Mouse (Mus musculus) T-cell, adult 2 months (primary cell): Measurements from ENCODE around the gene Pla2g2c.

Source experiments
- DNase-seq: peaks from one replicate; pipeline ENCODE4 v3.0.0; 2022; ENCODE audit warnings: low spot score

The Pla2g2c gene

DNA sequence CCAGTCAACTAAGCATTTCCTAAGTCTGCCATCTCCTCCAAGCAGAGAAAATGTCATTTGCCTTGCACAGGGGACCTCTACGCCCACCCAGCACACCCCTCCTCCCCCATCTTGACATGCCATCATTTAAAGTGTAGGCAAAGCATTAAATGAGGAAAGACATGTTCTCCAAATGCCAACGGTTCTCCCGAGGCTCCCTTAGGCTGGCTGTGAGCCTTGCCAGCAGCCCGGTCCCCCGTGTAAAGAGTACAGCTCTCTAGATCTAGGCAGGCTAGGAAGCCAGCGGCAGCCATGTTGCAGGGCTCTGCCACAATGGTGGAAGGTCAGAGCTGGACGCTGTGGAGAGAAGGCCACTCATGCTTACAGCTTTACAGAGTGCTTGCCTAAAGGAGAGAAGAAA is 14.6 kb upstream of the Pla2g2c start:
- DNase-seq, result no peak

DNA sequence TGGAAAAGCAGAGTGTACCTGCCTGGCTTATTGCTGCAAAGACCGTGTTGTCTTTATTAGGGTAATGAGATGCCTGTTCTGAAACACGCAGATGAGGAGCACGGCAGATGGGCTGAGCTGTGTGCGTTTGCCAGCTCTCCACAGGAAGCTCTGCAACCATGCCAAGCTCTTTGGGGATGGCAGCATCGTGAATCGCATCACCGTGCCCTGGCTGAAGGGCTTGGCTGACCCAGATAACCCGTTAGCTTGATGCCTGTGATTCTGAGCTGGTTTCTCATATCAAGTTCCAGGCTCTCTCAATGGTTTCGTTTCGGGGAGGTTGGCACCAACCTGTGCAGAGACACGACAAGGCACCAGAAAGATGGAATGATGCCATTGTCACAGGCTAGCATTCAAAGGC is 14.0 kb upstream of the Pla2g2c start:
- no peak for DNase-seq

DNA sequence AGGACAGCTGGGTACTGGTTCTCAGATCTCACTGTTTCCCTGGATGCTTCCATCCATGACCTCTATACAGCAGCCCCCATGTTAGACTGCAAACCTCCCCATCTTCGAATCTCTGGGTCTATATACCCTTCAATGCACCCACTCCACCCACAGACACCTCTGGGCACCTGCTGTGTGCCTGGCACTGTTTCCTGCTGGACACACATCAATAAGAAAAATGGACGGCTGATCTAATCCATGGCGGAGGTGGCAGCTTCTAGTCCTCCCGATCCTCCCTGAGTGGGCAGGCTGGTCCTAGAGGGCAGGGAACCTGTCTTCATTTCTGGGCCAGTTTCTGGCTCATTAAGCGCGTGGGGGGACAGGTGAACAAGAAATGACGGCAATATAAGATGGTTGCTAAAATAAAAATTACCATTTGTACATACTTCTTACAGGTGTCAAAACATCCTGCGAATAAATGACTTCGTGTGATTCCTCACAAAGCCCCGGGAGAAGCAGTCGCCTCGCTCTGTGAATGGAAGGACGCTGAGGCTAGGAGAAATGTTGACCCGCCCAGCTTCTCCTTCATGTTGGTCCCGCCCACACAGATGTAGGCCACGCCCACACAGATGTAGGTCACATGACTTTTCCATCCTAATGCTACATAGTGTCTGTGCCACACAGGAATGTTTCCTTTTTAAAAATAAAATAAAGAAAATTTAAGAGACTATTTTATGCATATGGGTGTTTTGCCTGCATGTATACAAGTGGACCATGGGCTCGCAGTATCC is 13.4 kb upstream of the Pla2g2c start:
- DNase-seq, result no peak

DNA sequence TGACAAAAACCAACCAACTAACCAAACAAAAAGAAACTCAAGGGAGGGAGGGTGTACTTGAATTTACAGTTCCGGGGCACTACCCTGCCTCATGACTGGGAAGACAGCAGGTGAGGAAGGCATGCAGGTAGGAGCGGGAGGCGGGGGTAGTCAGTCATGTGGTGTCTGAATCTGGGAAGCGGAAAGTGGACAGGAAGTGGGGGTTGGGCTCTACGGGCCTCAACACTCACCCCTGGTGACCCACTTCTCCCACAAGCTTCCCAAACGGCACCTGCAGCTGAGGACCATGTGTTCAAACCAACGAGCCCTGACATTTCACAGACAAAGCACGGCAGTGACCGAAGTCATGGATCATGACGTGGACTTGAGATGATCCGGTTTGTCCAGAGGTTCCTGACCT is 12.5 kb upstream of the Pla2g2c start:
- no peak for DNase-seq

DNA sequence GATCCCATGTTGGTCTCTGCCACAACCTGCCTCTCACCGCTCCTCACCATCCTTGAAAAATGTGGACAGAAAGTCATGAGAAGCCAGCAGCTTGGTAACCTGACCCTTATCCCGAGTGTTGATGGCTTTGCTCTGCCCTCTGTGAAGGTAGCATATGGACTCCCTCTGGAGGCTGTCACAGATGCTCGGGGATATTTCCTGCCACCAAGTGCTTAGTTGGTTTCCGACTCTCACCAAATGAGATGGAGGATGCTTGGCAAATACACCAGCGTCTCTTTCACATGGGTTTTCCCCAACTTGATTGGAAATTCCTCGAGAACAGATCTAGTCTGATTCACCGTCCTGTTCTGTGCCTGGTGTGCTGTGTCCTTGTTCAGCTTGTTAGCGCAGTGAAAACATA is 12.0 kb upstream of the Pla2g2c start:
- DNase-seq, result no peak

DNA sequence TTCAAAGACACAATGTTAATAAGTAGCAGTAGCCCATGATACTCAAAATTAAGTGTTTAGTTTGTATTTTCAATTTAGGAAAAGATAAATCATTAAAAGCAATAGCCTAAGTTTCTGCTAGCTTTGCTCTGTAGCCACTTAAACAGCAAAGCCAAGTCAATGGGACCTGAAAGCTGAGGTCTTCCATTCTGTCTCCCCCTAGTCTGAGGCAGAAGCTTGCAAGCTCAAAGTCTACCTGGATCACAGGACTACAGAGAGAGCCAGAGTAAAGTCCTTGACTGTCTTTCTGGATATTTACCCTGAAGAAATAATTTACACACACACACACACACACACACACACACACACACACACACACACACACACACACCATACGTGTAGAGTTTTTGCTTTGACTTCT is 10.4 kb upstream of the Pla2g2c start:
- no peak for DNase-seq

DNA sequence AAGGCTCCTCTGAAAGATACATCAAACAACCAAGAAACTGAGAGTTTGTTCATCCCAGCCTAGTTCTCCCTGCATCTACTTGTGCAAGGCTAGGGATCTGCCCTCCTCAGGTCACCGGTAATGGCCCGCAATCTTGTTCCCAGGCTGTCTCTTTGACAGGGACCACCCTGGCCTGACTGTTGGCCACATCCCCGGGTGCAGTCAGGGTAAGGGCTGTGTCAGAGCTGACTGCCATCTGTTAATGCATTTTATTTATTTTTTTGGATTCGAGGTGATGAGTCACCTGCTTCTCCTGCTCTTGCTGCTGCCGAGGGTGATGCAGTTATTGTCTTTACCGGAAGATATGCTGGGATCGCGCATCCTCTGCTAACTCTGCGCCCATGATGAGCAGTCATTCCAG is 7.9 kb upstream of the Pla2g2c start:
- DNase-seq, result no peak

DNA sequence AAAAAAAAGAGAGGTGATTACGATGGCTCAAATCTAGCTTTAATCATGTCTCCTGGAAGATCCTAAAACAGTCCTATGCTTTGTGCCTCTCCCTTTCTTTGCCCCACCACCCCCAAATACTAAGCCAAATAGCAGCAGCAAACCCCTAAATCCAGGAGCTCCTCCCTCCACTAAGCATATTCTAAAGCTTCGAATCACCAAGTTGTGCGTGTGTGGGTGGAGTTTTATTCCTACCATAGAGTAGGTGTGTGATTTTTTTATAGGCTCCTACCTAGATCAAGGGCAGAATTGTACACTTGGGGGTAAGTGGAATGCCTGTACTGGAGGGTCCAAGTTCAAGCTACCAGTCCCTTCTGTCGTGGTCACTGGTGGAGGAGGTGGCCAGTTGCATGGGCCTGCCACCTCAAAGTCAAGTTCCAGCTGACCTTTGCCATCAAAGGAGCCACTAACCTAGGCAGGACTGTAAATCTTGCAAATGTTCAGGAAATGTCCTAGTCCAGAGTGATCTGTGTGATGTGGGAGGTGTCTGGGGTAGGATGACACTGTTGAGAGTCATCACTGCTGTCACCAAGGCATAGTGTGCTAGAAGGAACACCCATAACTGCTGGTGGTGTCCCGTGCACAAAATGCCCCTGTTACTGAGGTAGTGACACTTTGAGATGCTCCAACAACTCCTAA is 5.9 kb upstream of the Pla2g2c start:
- DNase-seq, result no peak

DNA sequence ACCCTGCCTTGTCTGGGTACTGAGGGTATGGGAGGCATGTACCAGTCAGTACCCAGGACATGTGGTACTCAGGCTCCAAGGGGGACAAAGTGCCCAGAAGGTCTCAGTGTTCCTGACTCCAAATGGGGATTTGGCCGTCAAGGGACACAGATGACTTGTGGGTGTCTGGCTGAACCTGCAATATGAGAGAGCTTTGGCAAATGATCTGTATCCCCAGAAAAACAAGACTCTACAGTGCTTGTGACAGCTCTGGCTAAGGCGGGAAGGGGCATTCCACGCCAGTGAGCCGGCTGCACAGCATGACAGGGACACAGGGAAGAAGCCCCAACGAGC is 5.4 kb upstream of the Pla2g2c start:
- no peak for DNase-seq

DNA sequence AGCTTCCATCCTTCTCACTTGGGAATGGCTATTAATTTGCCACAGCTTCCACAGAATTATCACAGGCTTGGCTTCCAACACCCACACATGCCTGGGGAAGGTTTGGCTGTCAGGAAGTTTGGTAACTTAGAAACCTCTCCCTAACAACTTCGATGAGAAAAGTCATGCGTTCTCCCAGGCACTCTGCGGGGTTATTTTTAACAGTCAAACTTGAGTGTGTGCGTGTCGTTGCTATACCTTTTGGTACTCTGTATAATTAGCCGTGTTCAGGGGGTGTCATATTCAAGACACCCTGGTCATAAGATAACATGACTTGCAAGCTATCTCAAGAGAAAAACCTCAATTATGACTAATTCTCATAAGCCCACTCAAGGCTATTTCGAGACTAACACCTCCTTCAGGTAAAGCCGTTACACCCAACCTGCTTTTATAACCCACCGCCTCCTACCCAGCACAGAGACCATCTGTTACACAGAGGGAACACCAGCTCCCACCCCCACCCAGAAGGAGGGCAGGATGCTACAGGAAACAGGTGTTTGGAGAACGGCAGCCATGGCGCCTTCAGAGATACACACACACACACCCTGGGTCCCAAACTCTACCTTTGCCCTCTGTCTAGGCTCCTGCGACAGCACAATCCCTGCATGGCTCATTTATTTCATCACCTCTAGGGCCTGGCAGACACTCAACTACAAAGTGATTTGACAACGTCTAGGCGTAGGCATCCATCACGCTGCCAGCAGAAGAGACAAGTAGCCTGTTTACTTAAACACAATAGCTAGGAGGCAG is 905 bp upstream of the Pla2g2c start:
- DNase-seq, result no peak

DNA sequence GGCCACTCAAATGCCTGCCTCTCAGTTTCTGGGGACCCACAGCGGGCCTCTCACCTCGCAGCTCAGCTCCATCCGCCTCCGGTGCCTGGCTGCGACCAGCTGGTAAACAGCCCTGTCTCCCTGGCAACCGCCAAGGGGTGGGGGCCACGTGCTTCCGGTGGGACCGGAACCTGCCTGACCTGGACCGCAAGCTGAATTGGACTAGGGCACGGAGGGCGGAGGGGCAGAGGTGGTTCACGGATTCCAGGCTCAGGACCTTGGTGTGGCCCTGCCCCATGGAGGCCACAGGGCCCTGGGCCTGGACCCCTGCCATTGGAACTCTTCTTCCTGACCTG is 502 bp downstream of the Pla2g2c start:
- peak; percentile 50 for DNase-seq

DNA sequence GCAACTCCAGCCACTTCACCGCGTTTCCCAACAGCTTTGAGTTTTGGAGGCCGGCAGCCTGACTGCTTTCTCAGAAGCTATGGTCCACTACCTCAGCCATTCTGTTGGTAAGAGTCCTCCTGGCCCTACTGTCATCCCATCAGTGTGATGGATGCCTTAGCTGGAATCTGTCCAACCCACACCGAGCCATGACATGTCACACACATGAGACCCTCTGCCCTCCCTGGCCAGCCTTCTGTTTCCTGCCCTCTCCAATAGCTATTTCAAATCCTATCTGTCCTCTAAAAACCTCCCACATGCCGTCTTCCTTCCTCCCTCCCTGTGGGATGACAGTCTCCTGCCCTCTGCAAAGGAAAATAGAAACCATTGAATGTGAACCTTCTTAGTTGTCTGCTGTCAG is 1.2 kb downstream of the Pla2g2c start:
- no peak for DNase-seq

DNA sequence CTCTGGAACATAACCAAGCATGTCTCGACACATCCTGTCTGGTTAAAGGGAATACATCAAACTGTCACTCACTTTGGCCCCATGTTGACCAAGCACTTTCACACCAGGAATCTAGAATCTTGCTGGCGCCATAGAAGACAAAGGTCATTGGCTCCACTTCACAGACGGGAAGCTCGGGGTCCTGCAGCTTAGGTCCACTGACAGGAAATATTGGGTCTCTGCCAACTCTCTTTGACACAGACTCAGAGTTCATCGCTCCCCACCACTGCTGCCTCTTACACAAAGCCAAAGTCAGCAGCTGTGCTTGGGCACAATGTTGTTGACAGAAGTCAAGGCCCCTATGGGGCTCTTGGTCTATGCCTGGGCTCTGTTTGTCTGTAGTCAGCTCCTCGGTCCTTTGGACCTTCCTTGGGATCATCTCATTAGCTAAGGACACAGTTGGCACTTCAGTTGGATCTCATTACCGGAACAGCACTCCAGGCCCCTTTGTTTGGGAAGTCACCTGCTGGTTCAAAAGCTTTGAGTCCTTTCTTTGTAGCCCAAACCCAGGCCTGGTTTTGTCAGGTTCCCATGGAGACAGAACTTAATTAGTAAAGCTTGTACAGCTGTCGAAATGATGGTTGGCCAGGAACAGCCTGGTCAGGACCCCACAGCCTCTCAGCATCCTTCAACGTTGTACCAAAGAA is 4.6 kb downstream of the Pla2g2c start:
- DNase-seq, result no peak

DNA sequence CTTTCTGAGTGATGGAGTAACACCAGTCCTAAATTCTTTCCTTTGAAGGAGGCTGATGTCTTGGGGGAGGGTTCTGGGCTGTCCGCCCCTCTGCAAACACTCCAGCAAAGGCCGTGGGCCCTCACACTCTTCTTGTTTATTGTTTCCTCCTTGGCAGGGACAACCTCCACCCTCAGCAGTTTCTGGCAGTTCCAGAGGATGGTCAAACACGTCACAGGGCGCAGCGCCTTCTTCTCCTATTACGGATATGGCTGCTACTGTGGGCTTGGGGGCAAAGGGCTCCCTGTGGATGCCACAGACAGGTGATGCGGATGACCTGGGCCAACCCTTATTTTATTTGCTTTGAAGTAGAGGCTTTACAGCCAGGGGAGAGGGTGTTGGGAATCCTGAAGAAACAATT is 9.5 kb downstream of the Pla2g2c start:
- no peak for DNase-seq

DNA sequence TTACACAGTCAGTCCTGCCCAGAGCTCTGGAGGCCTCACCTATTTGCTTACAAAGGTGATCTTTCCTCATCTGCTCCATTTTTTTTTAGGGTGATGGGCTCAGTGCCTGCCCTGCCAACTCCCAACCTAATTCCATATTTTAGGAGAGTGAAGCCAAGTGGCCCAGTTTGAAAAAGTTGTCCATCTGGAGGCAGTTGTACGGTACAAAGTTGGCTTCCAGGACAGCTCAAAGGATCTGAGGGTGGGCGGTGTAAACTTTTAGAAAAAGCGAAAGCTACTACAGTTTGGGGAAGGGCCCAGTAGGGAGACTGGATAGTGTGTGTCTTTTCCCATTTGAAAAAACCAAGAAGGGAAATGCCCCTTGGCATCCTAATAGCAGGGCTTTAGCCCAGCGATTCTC is 10.3 kb downstream of the Pla2g2c start:
- no peak for DNase-seq

DNA sequence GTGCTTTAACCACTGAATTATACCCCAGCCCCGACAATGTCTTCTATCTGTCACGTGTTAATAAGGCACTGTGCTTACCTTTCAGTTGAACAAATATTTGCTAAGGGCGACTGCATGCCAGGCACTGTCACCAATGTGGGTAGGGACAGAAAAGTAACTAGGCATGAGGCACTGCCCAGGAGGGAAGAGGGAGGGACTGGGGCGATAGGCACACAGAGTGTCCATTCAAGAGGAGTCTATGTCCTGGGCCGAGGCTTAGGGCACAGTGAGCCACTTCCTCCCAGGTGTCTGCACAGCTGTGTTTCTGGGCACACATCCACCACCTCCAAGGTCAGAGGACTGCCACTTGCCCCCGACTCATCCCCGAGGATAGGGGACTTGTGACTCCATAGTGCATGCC is 12.4 kb downstream of the Pla2g2c start, which contains the start of gene Ubxn10:
Gene Ubxn10, minus strand, starts transcription at position 137 of the 400 bp plus-strand sequence.
- DNase-seq, result no peak

DNA sequence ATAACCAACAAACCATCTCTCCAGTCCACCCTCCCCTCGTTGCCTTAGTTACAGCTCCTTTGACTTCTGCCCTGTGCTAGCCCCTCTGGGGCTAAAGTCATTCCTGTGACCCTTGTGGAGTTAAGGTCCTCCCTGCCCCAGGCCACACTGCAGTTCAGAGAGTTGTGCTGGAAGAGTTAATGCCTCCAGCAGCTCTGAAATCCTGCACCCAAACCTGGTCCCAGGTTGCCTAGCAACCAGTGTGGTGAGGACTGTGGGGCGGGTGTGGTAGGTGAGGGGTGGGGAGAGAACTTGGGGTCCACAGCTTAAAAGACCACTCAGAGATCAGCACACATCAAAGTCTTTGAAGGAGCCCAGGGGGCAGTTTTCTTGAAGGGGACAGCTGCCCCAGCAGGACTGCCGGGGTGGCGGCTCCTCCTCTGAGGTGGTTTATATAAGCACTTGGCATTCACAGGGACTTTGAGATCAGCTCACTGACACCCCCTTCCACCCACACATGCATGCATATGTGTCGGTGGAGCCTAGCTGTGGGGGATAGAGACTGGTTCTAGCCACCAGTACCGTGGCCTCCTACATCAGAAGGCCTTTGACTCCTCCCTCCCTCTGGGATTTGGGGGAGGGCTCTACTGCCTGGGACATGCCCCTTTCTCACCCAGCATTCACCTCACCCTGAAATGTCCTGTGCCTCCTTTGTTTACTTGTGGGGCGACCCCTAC is 14.7 kb downstream of the Pla2g2c start:
- no peak for DNase-seq

DNA sequence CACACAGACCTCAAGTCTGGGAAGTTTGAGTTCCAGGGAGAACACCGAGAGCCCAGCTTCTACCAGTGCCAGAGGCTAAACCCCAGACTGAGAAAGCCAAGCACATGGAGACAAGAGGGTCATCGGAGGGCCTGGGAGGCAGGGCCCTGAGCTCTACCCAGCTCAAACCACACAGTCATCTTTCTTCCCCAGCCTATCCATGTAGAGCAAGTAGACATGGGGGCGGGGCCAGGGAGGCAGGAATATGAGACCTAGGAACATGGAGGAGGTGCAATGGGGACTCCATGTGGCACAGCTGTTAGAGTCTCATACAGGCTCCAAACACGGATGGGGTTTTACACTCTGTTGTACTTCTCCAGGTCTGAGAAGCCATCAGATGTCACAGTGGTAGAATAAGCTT is 21.3 kb downstream of the Pla2g2c start:
- no peak for DNase-seq

DNA sequence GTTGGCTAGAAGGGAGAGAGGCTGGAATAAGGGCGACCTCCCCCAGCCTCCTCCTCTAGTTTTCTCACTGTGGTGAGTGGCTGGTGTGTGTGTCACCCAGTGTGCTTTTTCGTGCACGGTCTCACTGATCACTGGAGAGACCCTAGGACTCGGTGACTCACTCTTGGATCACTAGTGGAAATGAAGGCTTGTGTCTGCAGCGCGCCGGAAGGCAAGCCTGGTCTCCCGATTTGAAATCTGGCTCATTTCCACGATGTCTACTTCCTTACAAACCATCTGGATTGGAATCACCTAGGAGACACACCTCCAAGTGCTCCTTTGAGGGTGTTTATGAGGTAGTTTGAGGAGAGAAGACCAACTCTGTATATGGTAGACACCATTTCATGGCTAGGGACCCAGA is 22.3 kb downstream of the Pla2g2c start:
- DNase-seq, result no peak

DNA sequence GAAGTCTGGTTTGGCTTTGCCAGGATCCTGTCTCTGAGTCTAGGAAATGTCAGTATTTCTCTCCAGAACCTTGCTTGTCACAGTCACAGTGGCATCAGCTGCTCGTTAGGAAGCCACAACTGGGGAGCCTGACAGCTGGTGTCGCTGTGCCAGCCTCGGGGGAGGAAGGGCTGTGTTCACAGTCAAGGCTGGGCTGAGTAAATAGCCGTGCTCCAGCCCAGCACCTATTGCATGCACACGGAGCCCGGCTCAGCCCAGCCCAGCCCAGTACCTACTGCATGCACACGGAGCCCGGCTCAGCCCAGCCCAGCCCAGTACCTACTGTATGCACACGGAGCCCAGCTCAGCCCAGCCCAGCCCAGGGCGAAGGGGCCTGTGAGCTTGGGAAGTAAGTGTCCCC is 23.3 kb downstream of the Pla2g2c start:
- no peak for DNase-seq

DNA sequence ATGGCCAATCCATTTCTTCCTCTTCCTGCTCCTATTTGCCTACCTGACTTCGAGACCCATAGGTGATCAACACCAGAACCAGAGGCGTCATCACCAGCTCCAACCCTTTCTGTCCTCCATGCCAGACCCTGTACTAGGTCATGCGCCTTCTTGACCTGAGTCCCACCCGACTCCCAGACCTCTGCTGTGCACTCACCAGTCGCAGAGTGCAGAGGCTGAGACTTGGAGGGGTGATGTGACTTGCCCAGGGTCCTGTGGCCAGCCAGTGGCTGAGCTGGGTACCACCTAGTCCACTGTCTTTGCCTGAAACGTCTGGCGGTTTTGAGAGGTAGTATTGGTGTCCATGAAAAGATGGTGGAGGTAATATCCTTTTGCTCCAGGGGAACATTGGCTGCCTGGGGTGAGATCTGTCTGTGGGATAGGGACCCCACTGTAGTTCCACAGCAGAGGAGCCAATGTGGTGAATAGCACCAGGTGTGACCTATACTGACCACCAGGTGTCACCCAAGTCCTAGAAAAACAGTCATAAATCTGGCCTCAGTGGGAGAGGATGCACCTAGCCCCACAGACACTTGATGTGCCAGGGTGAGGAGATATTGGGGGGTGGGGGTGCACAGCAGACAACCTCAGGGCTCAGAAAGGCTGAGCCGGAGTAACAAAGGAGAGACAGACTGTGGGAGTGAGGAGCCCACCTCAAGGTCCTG is 23.9 kb downstream of the Pla2g2c start:
- no peak for DNase-seq
